Mouse (Mus musculus): ENCODE data around the gene Eya2. TPM values are rescaled to one million over a fixed set of nuclear protein-coding genes. Genes with fewer than 3 reads are reported as not detected.
A peak's percentile ranks its signal among the peaks of the same experiment; 100 is the strongest.

Gene Eya2
- polyA plus RNA-seq, 1 experiment from 2014 or later, result 7.2 TPM

GRCm38 (mm10) chr2:165595676-165596070 lies 841 bp downstream of the Eya2 start:
- ATAC-seq (ENCODE audit: low FRiP score, low read depth), result no peak
- H3K9ac ChIP-seq (replicated peaks), result no peak overlapping the region
- peak overlapping the region; percentile 65 for H3K4me3 ChIP-seq
- peak overlapping the region; percentile 100 for H3K4me2 ChIP-seq (replicated peaks)
- peaks cover 30% of the 10 kb centered on the region for H3K4me1 ChIP-seq
- WGBS, result under 1% methylated on average over 13 of the region's 13 CpGs
- H3K36me3 ChIP-seq, result no peaks in the 10 kb centered on the region
- peaks cover 5% of the 10 kb centered on the region; the same call in 1 of the 2 replicates for H3K9me3 ChIP-seq
- H3K27me3 ChIP-seq, result peaks cover 56% of the 10 kb centered on the region
- peak overlapping the region; percentile 4; the same call in 1 of the 2 replicates for H3K27ac ChIP-seq (replicated peaks)

- Histone ChIP-seq H3K4me3 (peak overlapping the region; percentile 65; the same call in 1 of the 2 replicates), H3K36me3 (no peaks in the 10 kb centered on the region), H3K4me1 (peaks cover 30% of the 10 kb centered on the region), H3K9me3 (peaks cover 5% of the 10 kb centered on the region; the same call in 1 of the 2 replicates), H3K9ac (replicated peaks) (no peak overlapping the region), H3K27ac (replicated peaks) (no peak overlapping the region), H3K27me3 (peaks cover 56% of the 10 kb centered on the region), H3K4me2 (replicated peaks) (peak overlapping the region; percentile 100)
- WGBS, result 16% methylated on average over 11 of the region's 11 CpGs
- ATAC-seq (ENCODE audit: low FRiP score, low read depth), result no peak
These were observed 1.3 kb downstream of the Eya2 start for GRCm38 (mm10) chr2:165596141-165596540.

- H3K27ac ChIP-seq (replicated peaks), result 0 out of 2 replicates have a peak overlapping the region, but pooled peaks have one; percentile 22
- H3K9me3 ChIP-seq, result peaks cover 5% of the 10 kb centered on the region; the same call in 1 of the 2 replicates
- H3K4me3 ChIP-seq, result no peak overlapping the region
- no peak overlapping the region for H3K9ac ChIP-seq (replicated peaks)
- peaks cover 30% of the 10 kb centered on the region for H3K4me1 ChIP-seq
- whole genome bisulfite sequencing, result 61% methylated on average over 6 of the region's 6 CpGs
- H3K27me3 ChIP-seq, result peaks cover 59% of the 10 kb centered on the region
- ATAC-seq (ENCODE audit: low FRiP score, low read depth), result no peak
- H3K4me2 ChIP-seq (replicated peaks), result no peak overlapping the region
- no peaks in the 10 kb centered on the region for H3K36me3 ChIP-seq
These were observed 2.7 kb downstream of the Eya2 start for GRCm38 (mm10) chr2:165597536-165597935.

- no peak for ATAC-seq (ENCODE audit: low FRiP score, low read depth)
- Histone ChIP-seq H3K4me2 (replicated peaks) (no peak overlapping the region), H3K27me3 (peaks cover 57% of the 10 kb centered on the region), H3K36me3 (no peaks in the 10 kb centered on the region), H3K4me1 (peaks cover 30% of the 10 kb centered on the region), H3K9me3 (peaks cover 5% of the 10 kb centered on the region; the same call in 1 of the 2 replicates), H3K27ac (replicated peaks) (0 out of 2 replicates have a peak overlapping the region, but pooled peaks have one; percentile 22), H3K9ac (replicated peaks) (no peak overlapping the region), H3K4me3 (no peak overlapping the region)
- WGBS, result 49% methylated on average over 5 of the region's 5 CpGs
These were observed 3.3 kb downstream of the Eya2 start for GRCm38 (mm10) chr2:165598139-165598538.

GRCm38 (mm10) chr2:165599566-165599965 lies 4.7 kb downstream of the Eya2 start:
- no peak overlapping the region for H3K4me2 ChIP-seq (replicated peaks)
- 80% methylated on average over 13 of the region's 13 CpGs for WGBS
- no peaks in the 10 kb centered on the region for H3K9me3 ChIP-seq
- H3K9ac ChIP-seq (replicated peaks), result no peak overlapping the region
- H3K4me3 ChIP-seq, result no peak overlapping the region
- peaks cover 42% of the 10 kb centered on the region for H3K27me3 ChIP-seq
- H3K4me1 ChIP-seq, result peaks cover 34% of the 10 kb centered on the region
- no peak overlapping the region for H3K27ac ChIP-seq (replicated peaks)
- no peak for ATAC-seq (ENCODE audit: low FRiP score, low read depth)
- no peaks in the 10 kb centered on the region for H3K36me3 ChIP-seq

- no peak for ATAC-seq (ENCODE audit: low FRiP score, low read depth)
- Histone ChIP-seq H3K27ac (replicated peaks) (no peak overlapping the region), H3K4me2 (replicated peaks) (no peak overlapping the region), H3K27me3 (peaks cover 29% of the 10 kb centered on the region), H3K9ac (replicated peaks) (no peak overlapping the region), H3K36me3 (no peaks in the 10 kb centered on the region), H3K4me1 (peaks cover 20% of the 10 kb centered on the region), H3K9me3 (no peaks in the 10 kb centered on the region), H3K4me3 (no peak overlapping the region)
- 44% methylated on average over 13 of the region's 13 CpGs for WGBS
These were observed 6.1 kb downstream of the Eya2 start for GRCm38 (mm10) chr2:165600926-165601325.

- no peak for ATAC-seq (ENCODE audit: low FRiP score, low read depth)
These were observed 6.8 kb downstream of the Eya2 start for GRCm38 (mm10) chr2:165601605-165602004.

GRCm38 (mm10) chr2:165603775-165604174 lies 8.9 kb downstream of the Eya2 start:
- Histone ChIP-seq H3K27ac (replicated peaks) (no peak overlapping the region), H3K9ac (replicated peaks) (no peak overlapping the region), H3K4me1 (peaks cover 6% of the 10 kb centered on the region), H3K27me3 (peaks cover 10% of the 10 kb centered on the region; the same call in 1 of the 2 replicates), H3K4me3 (no peak overlapping the region), H3K4me2 (replicated peaks) (no peak overlapping the region), H3K9me3 (no peaks in the 10 kb centered on the region), H3K36me3 (no peaks in the 10 kb centered on the region)
- WGBS, result 47% methylated on average over 8 of the region's 8 CpGs
- no peak for ATAC-seq (ENCODE audit: low FRiP score, low read depth)

More at GRCm38 (mm10) chr2:165601605-165602004, 6.8 kb downstream of the Eya2 start:
- H3K4me3 ChIP-seq, result no peak overlapping the region
- peaks cover 15% of the 10 kb centered on the region for H3K4me1 ChIP-seq
- no peak overlapping the region for H3K27ac ChIP-seq (replicated peaks)
- H3K9ac ChIP-seq (replicated peaks), result no peak overlapping the region
- H3K9me3 ChIP-seq, result no peaks in the 10 kb centered on the region
- WGBS, result 45% methylated on average over 8 of the region's 8 CpGs
- no peak overlapping the region for H3K4me2 ChIP-seq (replicated peaks)
- H3K36me3 ChIP-seq, result no peaks in the 10 kb centered on the region
- peaks cover 24% of the 10 kb centered on the region for H3K27me3 ChIP-seq

GRCm38 (mm10) chr2:165611551-165612253 lies 16.9 kb downstream of the Eya2 start:
- H3K36me3 ChIP-seq, result no peaks in the 10 kb centered on the region
- H3K4me2 ChIP-seq (replicated peaks), result no peak overlapping the region
- ATAC-seq (ENCODE audit: low FRiP score, low read depth), result no peak
- no peaks in the 10 kb centered on the region for H3K27me3 ChIP-seq
- H3K27ac ChIP-seq (replicated peaks), result no peak overlapping the region
- 89% methylated on average over 7 of the region's 7 CpGs for WGBS
- H3K9me3 ChIP-seq, result no peaks in the 10 kb centered on the region
- no peak overlapping the region for H3K4me3 ChIP-seq
- H3K4me1 ChIP-seq, result 0 out of 2 replicates have a peak, but pooled peaks cover 2% of the 10 kb centered on the region
- H3K9ac ChIP-seq (replicated peaks), result no peak overlapping the region

- Histone ChIP-seq H3K4me2 (replicated peaks) (no peak overlapping the region), H3K4me3 (no peak overlapping the region), H3K4me1 (0 out of 2 replicates have a peak, but pooled peaks cover 2% of the 10 kb centered on the region), H3K36me3 (no peaks in the 10 kb centered on the region), H3K9ac (replicated peaks) (no peak overlapping the region), H3K27ac (replicated peaks) (no peak overlapping the region), H3K27me3 (no peaks in the 10 kb centered on the region), H3K9me3 (no peaks in the 10 kb centered on the region)
- no peak for ATAC-seq (ENCODE audit: low FRiP score, low read depth)
- 71% methylated on average over 13 of the region's 13 CpGs for WGBS
These were observed 19.0 kb downstream of the Eya2 start for GRCm38 (mm10) chr2:165613741-165614339.

- 81% methylated on average over 2 of the region's 2 CpGs for WGBS
- ATAC-seq (ENCODE audit: low FRiP score, low read depth), result no peak
- no peak overlapping the region for H3K27ac ChIP-seq (replicated peaks)
These were observed 26.7 kb downstream of the Eya2 start for GRCm38 (mm10) chr2:165621488-165621887.

GRCm38 (mm10) chr2:165622596-165622995 lies 27.8 kb downstream of the Eya2 start:
- H3K9me3 ChIP-seq, result no peaks in the 10 kb centered on the region
- no peaks in the 10 kb centered on the region for H3K36me3 ChIP-seq
- no peak overlapping the region for H3K4me3 ChIP-seq
- WGBS, result 67% methylated on average over 3 of the region's 3 CpGs
- ATAC-seq (ENCODE audit: low FRiP score, low read depth), result no peak
- H3K9ac ChIP-seq (replicated peaks), result no peak overlapping the region
- no peak overlapping the region for H3K27ac ChIP-seq (replicated peaks)
- no peak overlapping the region for H3K4me2 ChIP-seq (replicated peaks)
- no peaks in the 10 kb centered on the region for H3K27me3 ChIP-seq
- no peaks in the 10 kb centered on the region for H3K4me1 ChIP-seq

More at GRCm38 (mm10) chr2:165621488-165621887, 26.7 kb downstream of the Eya2 start:
- no peak overlapping the region for H3K4me3 ChIP-seq
- H3K4me2 ChIP-seq (replicated peaks), result no peak overlapping the region
- H3K9me3 ChIP-seq, result no peaks in the 10 kb centered on the region
- no peaks in the 10 kb centered on the region for H3K27me3 ChIP-seq
- no peak overlapping the region for H3K9ac ChIP-seq (replicated peaks)
- no peaks in the 10 kb centered on the region for H3K36me3 ChIP-seq
- no peaks in the 10 kb centered on the region for H3K4me1 ChIP-seq
